Mouse (Mus musculus) bone marrow, adult 2 months (tissue): ENCODE measurements around the gene Hoxa3.
A peak's percentile ranks its signal among the peaks of the same experiment; 100 is the strongest.

ENCODE experiments used
- CTCF ChIP-seq: fragments of 200-500 bp; IDR thresholded peaks from 2 replicates; pipeline ENCODE4 v1.5.1; 2011; ENCODE audit warnings: low read length, control low read depth; ENCODE audit not compliant: control insufficient read depth, insufficient read depth
- POLR2A ChIP-seq: fragments of 200-500 bp; IDR thresholded peaks from 2 replicates; pipeline ENCODE4 v1.6.1; 2011; ENCODE audit warnings: low read depth, mild to moderate bottlenecking, control low read depth, low read length, borderline replicate concordance; ENCODE audit not compliant: control insufficient read depth

DNA sequence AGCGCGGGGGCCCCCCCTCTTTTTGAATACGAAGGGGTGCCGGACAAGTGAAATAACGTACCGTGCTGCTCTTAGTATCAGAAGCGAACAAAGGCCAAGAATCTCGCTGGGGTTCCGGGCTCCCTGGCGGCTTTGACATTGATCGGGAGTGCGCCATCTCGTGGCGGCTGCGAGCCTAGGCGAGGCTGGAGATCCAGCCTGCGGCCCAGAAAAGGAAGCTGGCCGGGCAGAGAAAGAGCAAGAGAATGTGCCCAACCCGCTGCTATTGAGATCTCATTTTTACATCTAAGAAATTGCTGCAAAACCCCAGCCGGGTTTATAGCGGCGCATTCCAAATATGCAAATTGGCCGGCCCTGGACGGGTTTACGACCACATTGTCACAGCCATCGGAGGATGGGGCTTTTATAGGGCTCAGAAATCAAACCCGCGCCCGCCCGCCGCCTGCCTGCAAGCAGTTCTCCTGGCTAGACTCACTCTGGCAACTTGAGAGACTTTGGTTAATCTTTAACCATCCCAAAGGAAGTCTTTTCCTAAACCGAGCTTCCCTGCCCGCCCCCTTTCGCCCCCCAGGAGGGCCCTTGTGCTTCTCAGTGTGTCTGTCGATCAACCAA is 27.4 kb upstream of the Hoxa3 start, which contains the start of gene Hoxa10:
- TF ChIP-seq CTCF (peak; percentile 77), POLR2A (no peak)
